Mouse (Mus musculus): ENCODE data around the gene Mtmr3.

- no peak for TF ChIP-seq CTCF (IDR thresholded peaks at IDR 0.05 in 2 of 3, conservative IDR thresholded peaks at IDR 0.05 in 1 of 3; ENCODE audit: control insufficient read depth in 1 of 3, insufficient read depth in 1 of 3, low read depth in 2 of 3, low read length in 3 of 3, poor library complexity in 1 of 3, severe bottlenecking in 1 of 3)
- no peak for TF ChIP-seq TAL1 (IDR thresholded peaks at IDR 0.05; ENCODE audit: low read length)
- no peak for TF ChIP-seq ZNF384 (IDR thresholded peaks at IDR 0.05; ENCODE audit: low read depth, low read length)
- TF ChIP-seq POLR2A (IDR thresholded peaks at IDR 0.05; ENCODE audit: control insufficient read depth in 1 of 2, insufficient read depth in 1 of 2, low read depth in 1 of 2, low read length in 2 of 2, poor library complexity in 1 of 2), result no peak
- no peak for TF ChIP-seq JUND (IDR thresholded peaks at IDR 0.05; ENCODE audit: low read depth, low read length)
- no peak for TF ChIP-seq MAFK (IDR thresholded peaks at IDR 0.05; ENCODE audit: borderline replicate concordance, low read depth, low read length)
- TF ChIP-seq NELFE (IDR thresholded peaks at IDR 0.05; ENCODE audit: low read depth, low read length), result no peak
- TF ChIP-seq KAT2A (conservative IDR thresholded peaks at IDR 0.05; ENCODE audit: low read depth, low read length), result no peak
- peak; percentile 33 to 52 for TF ChIP-seq EP300 (IDR thresholded peaks at IDR 0.05; ENCODE audit: low read depth in 1 of 2, low read length in 2 of 2)
- no peak for TF ChIP-seq NRF1 (IDR thresholded peaks at IDR 0.05; ENCODE audit: insufficient read depth, low read depth, low read length, poor library complexity, severe bottlenecking)
- no peak for TF ChIP-seq POLR2AphosphoS5 (IDR thresholded peaks at IDR 0.05; ENCODE audit: borderline replicate concordance, low read depth, low read length)
- TF ChIP-seq TBP (IDR thresholded peaks at IDR 0.05; ENCODE audit: low read depth, low read length), result no peak
Observed at GRCm38 (mm10) chr11:4634395-4634794, 39.7 kb upstream of the Mtmr3 start.

Measured in MEL (cell line).